In genomic region chr19:58469421-58469820, GRCm38 (mm10) we compare ENCODE assay signal across 8 mouse cellular contexts. TPM values are rescaled to one million over a fixed set of nuclear protein-coding genes. Genes with fewer than 3 reads are reported as not detected.
DNase-seq lines count a peak whose midpoint lies in the region; ATAC-seq and TF ChIP-seq lines count a peak whose summit lies in the region.

No protein-coding gene starts in this region.

- H3K4me1 ChIP-seq in limb, embryonic 13.5 days = peaks cover 14% of the 10 kb centered on the region
- no peaks in the 10 kb centered on the region for H3K4me1 ChIP-seq in neural tube, embryonic 12.5 days
- H3K4me1 ChIP-seq in stomach, postnatal 0 days (replicated peaks; ENCODE audit: control insufficient read depth, insufficient read depth) = no peaks in the 10 kb centered on the region

- no peak for ATAC-seq in CD4-positive, CD25-positive, alpha-beta regulatory T cell, adult 4 months
- peak; percentile 28; the same call in 1 of the 2 replicates for ATAC-seq in limb, embryonic 13.5 days (ENCODE audit: low FRiP score, low read depth)
- no peak for ATAC-seq in neural tube, embryonic 12.5 days (ENCODE audit: low FRiP score, low read depth)
- ATAC-seq in stomach, postnatal 0 days (ENCODE audit: low FRiP score, low TSS enrichment) = 0 out of 2 replicates have a peak, but pooled peaks have one; percentile 32

- peak; percentile 83 for DNase-seq in CD4-positive, CD25-positive, alpha-beta regulatory T cell, adult 2 months (ENCODE audit: low read depth, low spot score)
- peak; percentile 96 to 98 for DNase-seq in cerebellum, postnatal 10 days
- peak; percentile 80 for DNase-seq in gastrocnemius, adult 18-20 months (ENCODE audit: low spot score)
- DNase-seq in kidney, adult 8-10 months = peak; percentile 48 to 86
- peak; percentile 87 for DNase-seq in stomach, postnatal 0 days (ENCODE audit: low spot score)

- no peak overlapping the region for H3K4me2 ChIP-seq in limb, embryonic 13.5 days (replicated peaks)
- H3K4me2 ChIP-seq in neural tube, embryonic 12.5 days (replicated peaks) = no peak overlapping the region
- H3K4me2 ChIP-seq in stomach, postnatal 0 days (replicated peaks; ENCODE audit: low read depth) = no peak overlapping the region

- H3K4me3 ChIP-seq in limb, embryonic 13.5 days = no peak overlapping the region
- H3K4me3 ChIP-seq in neural tube, embryonic 12.5 days = no peak overlapping the region
- no peak overlapping the region for H3K4me3 ChIP-seq in stomach, postnatal 0 days (ENCODE audit: low read depth, low read length)

- no peaks in the 10 kb centered on the region for H3K27me3 ChIP-seq in limb, embryonic 13.5 days
- H3K27me3 ChIP-seq in neural tube, embryonic 12.5 days (replicated peaks) = no peaks in the 10 kb centered on the region
- H3K27me3 ChIP-seq in stomach, postnatal 0 days (ENCODE audit: control insufficient read depth, insufficient read depth, low read length) = no peaks in the 10 kb centered on the region

- TF ChIP-seq EP300 in stomach, postnatal 0 days (optimal IDR thresholded peaks at IDR 0.05) = no peak

- no peaks in the 10 kb centered on the region for H3K36me3 ChIP-seq in limb, embryonic 13.5 days
- no peaks in the 10 kb centered on the region for H3K36me3 ChIP-seq in neural tube, embryonic 12.5 days
- H3K36me3 ChIP-seq in stomach, postnatal 0 days (ENCODE audit: control insufficient read depth, insufficient read depth, low read length) = no peaks in the 10 kb centered on the region

- H3K9ac ChIP-seq in limb, embryonic 13.5 days = no peak overlapping the region
- H3K9ac ChIP-seq in neural tube, embryonic 12.5 days = 0 out of 2 replicates have a peak overlapping the region, but pooled peaks have one; percentile 17
- no peak overlapping the region for H3K9ac ChIP-seq in stomach, postnatal 0 days (ENCODE audit: low read length)

- H3K9me3 ChIP-seq in limb, embryonic 13.5 days = peaks cover 4% of the 10 kb centered on the region; the same call in 1 of the 2 replicates
- 0 out of 2 replicates have a peak, but pooled peaks cover 5% of the 10 kb centered on the region for H3K9me3 ChIP-seq in neural tube, embryonic 12.5 days
- no peaks in the 10 kb centered on the region for H3K9me3 ChIP-seq in stomach, postnatal 0 days (ENCODE audit: control insufficient read depth, low read length)

- no peak overlapping the region for H3K27ac ChIP-seq in limb, embryonic 13.5 days
- no peak overlapping the region for H3K27ac ChIP-seq in neural tube, embryonic 12.5 days
- no peak overlapping the region for H3K27ac ChIP-seq in stomach, postnatal 0 days (replicated peaks)

- TF ChIP-seq CTCF in stomach, postnatal 0 days (IDR thresholded peaks at IDR 0.05; ENCODE audit: low read depth) = peak; percentile 92

- WGBS in limb, embryonic 13.5 days = 18% methylated on average over 12 of the region's 12 CpGs
- WGBS in neural tube, embryonic 12.5 days = 20% methylated on average over 12 of the region's 12 CpGs
- 16% methylated on average over 12 of the region's 12 CpGs for WGBS in stomach, postnatal 0 days

RNA-seq across cellular contexts. Expression of gene Gfra1, which starts 13.7 kb away (rescaled TPM):
- polyA plus RNA-seq in CD4-positive, CD25-positive, alpha-beta regulatory T cell, adult 4 months (2017; shearing (Covaris generic)) = 1 to 10 TPM; 1.1 to 1.7 TPM
- 1 to 10 TPM; 3.4 to 3.5 TPM for total RNA-seq in gastrocnemius, adult 18-20 months (2021)
- 23.2 and 25.4 TPM in 2 replicates for polyA plus RNA-seq in limb, embryonic 13.5 days (2015; fragmentation: Nextera tagmentation; extraction: Ambion mirVana)
- 62.1 and 76.4 TPM in 2 replicates for polyA plus RNA-seq in neural tube, embryonic 12.5 days (2016; fragmentation: Nextera tagmentation; extraction: Ambion mirVana)
- 7.7 and 9.1 TPM in 2 replicates for polyA plus RNA-seq in stomach, postnatal 0 days (2015; fragmentation: Nextera tagmentation; extraction: Ambion mirVana)

RNA-seq across cellular contexts. Expression of gene Ccdc172, which starts 42.4 kb away (rescaled TPM):
- not detected for polyA plus RNA-seq in CD4-positive, CD25-positive, alpha-beta regulatory T cell, adult 4 months (2017; shearing (Covaris generic))
- not detected for total RNA-seq in gastrocnemius, adult 18-20 months (2021)
- polyA plus RNA-seq in limb, embryonic 13.5 days (2015; fragmentation: Nextera tagmentation; extraction: Ambion mirVana) = not detected in 2 replicates
- polyA plus RNA-seq in neural tube, embryonic 12.5 days (2016; fragmentation: Nextera tagmentation; extraction: Ambion mirVana) = not detected in 2 replicates
- not detected in 2 replicates for polyA plus RNA-seq in stomach, postnatal 0 days (2015; fragmentation: Nextera tagmentation; extraction: Ambion mirVana)

Comparison
In these comparisons a context has a peak if more than half of its experiments do, and no peak if none do; other contexts are left out.
1. ATAC-seq: peak in limb, embryonic 13.5 days (single experiment) and stomach, postnatal 0 days (single experiment); none in CD4-positive, CD25-positive, alpha-beta regulatory T cell, adult 4 months (single experiment) and neural tube, embryonic 12.5 days (single experiment).
2. Peak in every context shown above with its lines, with median percentiles within 50 percentile points of each other: DNase-seq.